Mouse (Mus musculus) mature B cell (primary cell): ENCODE results near the gene Olfr1369-ps1.
"Not testable (repeated sequence)": the region's sequence is repeated elsewhere in the genome, so short reads cannot be mapped to it uniquely, and the experiment has no call there.

Source experiments
- in situ Hi-C: fragments of 300-500 bp; cut with MboI; formaldehyde crosslinking; loops from 2 replicates; pipeline ENCODE4 v1.14.3; 2019

The Olfr1369-ps1 gene

GRCm38 (mm10) chr13:21111183-21111582, at the start of gene Olfr1369-ps1:
Olfr1369-ps1 (plus strand) TSS chr13:21111483.
- in situ Hi-C loops: not testable (repeated sequence)

- in situ Hi-C loops: no loop called here
Observed at GRCm38 (mm10) chr13:21066021-21066420, 45.3 kb upstream of the Olfr1369-ps1 start.

DNA sequence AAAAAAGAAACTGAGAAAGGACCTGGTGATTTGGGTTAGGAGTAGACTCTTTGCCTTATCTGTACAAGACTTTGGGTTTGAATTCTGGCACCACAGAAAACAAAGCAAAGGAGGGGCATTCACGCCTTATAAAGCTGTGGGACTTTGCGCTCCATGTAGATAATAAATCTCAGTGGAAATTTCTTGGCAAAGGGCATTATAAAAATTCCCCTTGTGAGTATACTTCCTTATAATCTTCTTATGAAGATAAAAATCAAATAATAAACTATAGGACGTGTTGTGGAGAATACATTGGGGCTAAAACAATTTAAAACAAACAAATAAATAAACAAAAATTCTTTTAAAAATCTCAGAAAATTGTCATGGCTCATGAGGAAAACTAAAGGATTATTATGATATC, 36.4 kb upstream of the Olfr1369-ps1 start, which contains the start of gene Olfr1370:
TSS of gene Olfr1370 (minus strand) at position 101 of the 400 bp plus-strand sequence.
- in situ Hi-C loops: no loop called here

DNA sequence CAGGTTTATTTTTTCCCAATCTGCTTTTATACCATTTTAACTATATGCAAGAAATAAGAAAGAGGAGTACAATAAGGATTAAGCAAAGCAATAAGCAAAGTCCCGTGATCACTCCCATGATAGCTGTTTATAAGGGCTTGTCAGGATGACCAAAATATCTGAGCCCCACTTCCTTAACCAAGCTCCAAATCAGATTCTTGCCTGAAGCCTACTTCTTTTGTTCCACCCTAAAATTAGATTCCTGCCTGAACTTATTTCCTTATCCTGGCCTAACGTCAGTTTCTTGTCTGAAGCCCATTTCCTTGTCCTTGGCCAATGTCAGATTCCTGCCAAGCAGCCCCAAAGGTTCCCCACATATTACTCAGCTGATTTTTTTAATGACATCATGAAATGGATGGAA, 28.6 kb upstream of the Olfr1369-ps1 start:
- in situ Hi-C loops: no loop called here

DNA sequence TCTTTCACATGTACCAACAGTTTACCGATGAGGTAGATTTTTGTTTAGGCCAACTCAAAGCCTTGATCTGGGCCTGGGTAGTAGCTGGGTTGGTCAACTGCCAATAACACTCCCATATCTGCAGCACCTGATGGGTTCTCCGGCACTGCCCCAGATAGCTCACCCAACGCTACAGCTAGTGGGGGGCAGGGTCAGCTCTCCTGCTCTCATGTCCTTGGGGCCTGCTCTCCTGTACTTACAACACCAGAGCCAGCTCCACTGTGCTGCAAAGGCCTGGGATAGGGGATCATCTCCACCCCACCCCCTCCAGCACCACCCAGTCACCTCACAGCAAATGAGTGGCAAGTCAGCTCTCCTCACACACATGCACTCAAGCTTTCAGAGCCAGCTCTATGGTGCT, 1.5 kb upstream of the Olfr1369-ps1 start:
- in situ Hi-C loops: no loop called here

DNA sequence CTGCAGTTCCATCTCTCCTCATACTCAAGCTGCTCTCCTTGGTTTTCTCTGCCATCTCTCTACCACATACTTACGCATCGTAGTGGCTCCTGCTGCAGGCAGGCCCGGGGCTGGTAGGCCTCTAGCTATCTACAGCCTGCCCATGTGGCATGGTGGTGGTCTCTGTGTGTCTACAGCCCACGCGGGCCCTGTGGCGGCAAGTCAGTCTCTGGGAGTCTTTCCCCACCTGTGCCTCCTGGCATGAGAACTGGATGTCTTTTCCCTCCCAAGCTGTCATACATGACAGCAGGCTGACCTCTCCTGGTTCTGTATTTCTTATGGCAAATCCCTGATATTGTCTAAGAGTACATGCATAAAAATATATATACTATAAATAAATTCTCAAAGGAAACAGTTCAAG, 842 bp upstream of the Olfr1369-ps1 start:
- in situ Hi-C loops: no loop called here

- in situ Hi-C loops: no loop called here
Observed at GRCm38 (mm10) chr13:21114121-21114520, 2.8 kb downstream of the Olfr1369-ps1 start.

- in situ Hi-C loops: not testable (repeated sequence)
Observed at GRCm38 (mm10) chr13:21129339-21129738, 18.1 kb downstream of the Olfr1369-ps1 start, which contains the start of gene Olfr263. Olfr263 (plus strand) TSS chr13:21129639.

DNA sequence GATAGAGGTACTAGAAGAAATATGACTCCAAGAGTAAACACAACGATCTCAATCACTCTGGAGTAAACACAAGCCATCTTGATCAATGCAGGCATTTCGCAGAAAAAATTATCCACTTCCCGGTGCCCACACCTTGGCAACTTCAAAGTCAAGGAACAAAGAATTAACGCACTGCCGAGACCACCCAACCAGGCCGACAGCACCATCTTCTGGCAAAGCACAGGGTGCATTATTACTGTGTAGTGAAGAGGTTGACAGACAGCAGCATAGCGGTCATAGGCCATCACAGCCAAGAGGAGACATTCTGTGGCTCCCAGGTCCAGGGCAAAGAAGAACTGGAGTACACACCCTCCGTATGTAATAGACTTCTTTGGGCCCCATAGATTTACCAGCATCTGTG, 31.1 kb downstream of the Olfr1369-ps1 start:
- in situ Hi-C loops: no loop called here

GRCm38 (mm10) chr13:21145767-21146166, 34.5 kb downstream of the Olfr1369-ps1 start, which contains the start of gene Olfr1368:
Olfr1368 (minus strand) TSS chr13:21145867.
- in situ Hi-C loops: no loop called here

GRCm38 (mm10) chr13:21155888-21156287, 44.6 kb downstream of the Olfr1369-ps1 start:
- in situ Hi-C loops: loop anchor here (25.0 kb wide), 1 partner anchor 844 kb away; no protein-coding TSS in a partner anchor

DNA sequence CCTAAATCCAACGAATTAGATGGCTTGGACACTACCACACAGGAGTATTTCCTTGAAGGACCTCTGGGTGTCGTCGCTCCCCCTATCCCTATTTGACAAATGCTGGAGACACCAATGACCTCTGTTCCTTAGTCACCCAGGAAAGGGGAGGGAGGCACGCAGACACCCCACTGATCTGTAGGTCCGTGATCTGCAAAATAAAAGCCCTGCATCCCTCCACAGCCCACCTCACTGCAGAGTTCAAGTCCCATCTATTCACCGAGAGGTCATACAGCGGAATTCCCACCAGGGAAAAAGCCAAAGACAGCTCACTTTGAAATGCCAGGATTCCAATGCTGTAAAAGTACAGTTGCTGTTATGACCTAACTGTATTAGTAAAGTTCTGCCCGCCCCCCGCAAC, 46.8 kb downstream of the Olfr1369-ps1 start:
- in situ Hi-C loops: loop anchor here (25.0 kb wide), 1 partner anchor 846 kb away; no protein-coding TSS in a partner anchor

- in situ Hi-C loops: loop anchor here (25.0 kb wide), 1 partner anchor 847 kb away; no protein-coding TSS in a partner anchor
Observed at GRCm38 (mm10) chr13:21158785-21159474, 47.6 kb downstream of the Olfr1369-ps1 start.

- in situ Hi-C loops: loop anchor here (25.0 kb wide), 1 partner anchor 847 kb away; no protein-coding TSS in a partner anchor
Observed at GRCm38 (mm10) chr13:21159475-21159819, 48.2 kb downstream of the Olfr1369-ps1 start.

DNA sequence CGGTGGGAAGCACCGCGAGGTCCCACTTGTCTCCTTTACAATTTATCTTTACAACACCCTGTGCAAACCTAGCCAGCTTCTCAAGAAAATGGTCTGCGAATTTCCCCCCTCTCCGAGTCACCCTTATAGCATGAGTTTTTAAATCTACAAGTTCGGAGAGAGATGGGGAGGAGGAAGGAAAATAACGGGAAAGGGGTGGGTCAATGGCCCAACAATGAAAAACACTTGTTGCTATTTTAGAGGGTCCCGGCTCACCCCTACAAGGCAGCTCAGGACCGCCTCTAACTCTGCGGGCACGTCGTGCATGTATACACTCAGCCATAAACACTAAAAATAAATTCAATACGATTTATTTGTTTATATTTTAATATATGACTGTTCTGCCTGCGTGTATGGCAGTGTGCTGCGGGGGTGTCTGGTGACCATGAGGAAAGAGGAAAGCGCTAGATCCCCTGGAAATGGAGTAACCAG, 48.8 kb downstream of the Olfr1369-ps1 start:
- in situ Hi-C loops: loop anchor here (5.0 to 25.0 kb wide), 4 partner anchors 42 to 848 kb away; partner anchors contain the start of genes Zfp184 and Zkscan3

- in situ Hi-C loops: loop anchor here (5.0 to 25.0 kb wide), 4 partner anchors 41 to 849 kb away; partner anchors contain the start of genes Zfp184 and Zkscan3
Observed at GRCm38 (mm10) chr13:21160657-21161590, 49.6 kb downstream of the Olfr1369-ps1 start.

GRCm38 (mm10) chr13:21161591-21161990, 50.3 kb downstream of the Olfr1369-ps1 start:
- in situ Hi-C loops: loop anchor here (5.0 to 25.0 kb wide), 4 partner anchors 41 to 849 kb away; partner anchors contain the start of genes Zfp184 and Zkscan3

GRCm38 (mm10) chr13:21162591-21162990, 51.3 kb downstream of the Olfr1369-ps1 start:
- in situ Hi-C loops: loop anchor here (5.0 to 25.0 kb wide), 4 partner anchors 40 to 850 kb away; partner anchors contain the start of genes Zfp184 and Zkscan3

DNA sequence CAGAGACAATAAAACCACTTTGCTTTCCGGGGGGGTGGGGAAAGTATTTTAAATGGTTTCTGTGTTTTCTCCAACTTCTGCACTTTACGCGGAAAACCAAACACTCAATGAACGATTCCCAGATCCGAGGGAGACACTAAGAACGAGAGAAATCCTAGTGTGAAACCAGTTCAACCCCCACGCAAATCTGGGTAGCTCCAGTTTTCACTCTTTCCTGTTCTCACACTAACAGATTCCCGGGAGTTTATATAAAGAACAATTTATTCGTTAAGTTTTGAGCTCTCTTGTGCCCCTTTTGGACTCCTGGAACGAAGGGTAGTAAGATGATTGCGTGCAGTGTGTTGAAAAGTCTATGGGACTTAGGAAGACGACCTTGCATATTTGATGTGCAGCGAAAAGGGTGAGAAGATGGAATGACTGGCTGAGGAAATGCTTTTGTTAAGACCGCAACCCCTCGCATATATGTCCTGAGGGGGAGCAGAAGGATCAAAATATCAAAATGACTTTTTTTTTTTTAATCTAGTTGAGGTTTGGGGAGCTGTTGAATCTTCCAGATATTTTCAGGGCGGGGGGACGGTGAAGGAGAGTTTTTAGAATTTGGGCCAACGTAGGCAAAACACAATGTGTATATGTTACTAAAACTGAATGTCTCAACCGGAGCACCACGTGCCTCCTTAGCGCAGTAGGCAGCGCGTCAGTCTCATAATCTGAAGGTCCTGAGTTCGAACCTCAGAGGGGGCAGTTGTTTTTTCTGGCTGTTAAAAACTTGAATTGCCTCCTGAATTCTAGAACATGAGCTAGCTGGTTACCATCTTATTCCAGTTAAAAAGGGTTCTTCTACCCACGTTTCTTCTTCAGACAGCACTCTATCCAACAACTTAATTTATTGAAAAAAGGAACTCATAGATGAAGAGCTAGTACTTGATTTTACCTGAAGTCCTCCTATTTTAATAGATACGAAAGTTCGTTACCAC, 55.9 kb downstream of the Olfr1369-ps1 start:
- in situ Hi-C loops: loop anchor here (5.0 to 25.0 kb wide), 5 partner anchors 238 to 855 kb away; partner anchors contain the start of genes Zfp184 and Zkscan3

DNA sequence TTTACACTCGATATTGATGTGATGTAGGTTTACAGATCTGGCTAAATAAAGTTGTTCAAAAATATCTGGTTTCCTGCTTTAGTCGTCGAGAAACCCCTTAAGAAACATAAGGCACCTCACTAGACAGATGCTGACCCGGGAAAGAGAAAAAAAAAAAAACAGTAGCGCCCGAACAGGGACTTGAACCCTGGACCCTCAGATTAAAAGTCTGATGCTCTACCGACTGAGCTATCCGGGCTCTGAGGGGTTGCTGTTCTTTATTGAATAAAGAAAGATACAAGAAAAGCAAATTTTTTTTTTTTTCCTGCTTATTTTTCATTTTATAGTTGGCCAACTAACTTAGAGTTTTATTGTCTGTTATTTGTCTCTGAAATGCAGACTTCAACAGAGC, 56.6 kb downstream of the Olfr1369-ps1 start:
- in situ Hi-C loops: loop anchor here (5.0 to 25.0 kb wide), 5 partner anchors 237 to 856 kb away; partner anchors contain the start of genes Zfp184 and Zkscan3
